Mouse (Mus musculus) heart, adult 2 months (tissue): ENCODE measurements at regions not wholly inside any gene's neighbourhood (a gene's known extent, or its start where the extent isn't known, plus 50 kb on each side); places are given as distances from the start of the nearest gene placed in this dataset.

Source experiments
- CTCF ChIP-seq: fragments of 200-600 bp; IDR thresholded peaks from 2 replicates; pipeline ENCODE4 v1.8.1; 2022; ENCODE audit warnings: antibody characterized with exemption, mild to moderate bottlenecking, moderate library complexity
- EP300 ChIP-seq: fragments of 200-500 bp; IDR thresholded peaks from 2 replicates; pipeline ENCODE4 v1.6.1; 2011; ENCODE audit warnings: low read depth, low read length, control low read depth; ENCODE audit not compliant: insufficient read depth
- POLR2A ChIP-seq: fragments of 200-500 bp; IDR thresholded peaks from 2 replicates; pipeline ENCODE4 v1.6.1; 2011; ENCODE audit warnings: mild to moderate bottlenecking, low read depth, low read length, control low read depth; ENCODE audit not compliant: insufficient read depth

- TF ChIP-seq POLR2A (no peak), CTCF (no peak), EP300 (no peak)
Measured at GRCm38 (mm10) chr17:50409271-50409670, 99.9 kb upstream of the Plcl2 start.
